In the genomic region with DNA sequence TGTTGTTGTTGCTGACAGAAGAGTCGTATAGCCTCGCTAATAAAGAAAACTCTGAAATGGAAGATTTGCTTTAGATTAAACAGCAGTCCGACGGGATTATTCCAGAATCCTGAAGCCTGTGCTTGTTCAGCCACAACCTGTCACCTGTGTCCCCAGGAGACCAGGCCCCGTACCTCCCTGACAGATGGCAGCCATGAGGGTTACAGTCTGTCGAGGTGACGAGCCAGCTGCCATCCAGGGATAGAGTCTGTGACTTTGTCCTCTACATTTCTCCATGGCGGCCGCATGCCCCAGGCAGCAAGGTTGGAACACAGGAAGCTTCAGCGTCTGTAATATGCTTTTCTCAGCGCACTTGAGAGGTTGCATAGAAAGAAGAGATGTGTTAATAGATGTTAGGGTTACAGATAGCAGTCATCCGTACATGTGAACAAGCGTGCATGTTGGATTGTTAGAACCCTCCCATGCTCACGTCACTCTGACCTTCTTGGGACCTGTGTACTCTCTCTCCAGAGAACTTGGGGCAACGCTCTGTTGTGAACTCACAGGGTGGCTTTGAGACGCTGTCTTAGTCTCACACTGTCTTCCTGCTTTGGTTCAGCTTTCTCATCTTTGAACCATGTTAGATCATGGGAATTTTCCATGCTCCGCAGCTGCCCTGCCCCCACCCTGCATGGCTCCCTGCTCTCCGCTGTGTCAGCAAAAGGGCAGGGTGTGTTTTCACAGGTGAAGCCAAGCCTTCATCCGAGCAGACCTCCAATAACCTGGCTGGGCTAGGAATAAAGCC, we compare ENCODE assay signal across 9 mouse cellular contexts.
A peak's percentile ranks its signal among the peaks of the same experiment; 100 is the strongest.
DNase-seq lines count a peak whose midpoint lies in the region; ATAC-seq lines count a peak whose summit lies in the region.
"Had no signal": no experiment of that assay in that cellular context is flagged by ENCODE, and none has a peak within 500 bp of the region (broad histone marks: within the 10 kb centered on the region; RNA-seq: fewer than 3 reads in every experiment).

No protein-coding gene starts in this region.

- H3K27ac ChIP-seq in kidney, embryonic 14.5 days (ENCODE audit: low read depth, low read length) = peak overlapping the region; percentile 62; the same call in 1 of the 2 replicates
- H3K27ac ChIP-seq: liver, embryonic 12.5 days had no signal

- H3K9me3 ChIP-seq in kidney, embryonic 14.5 days (ENCODE audit: control insufficient read depth, low read length) = no peaks in the 10 kb centered on the region
- H3K9me3 ChIP-seq: liver, embryonic 12.5 days had no signal

- no peak overlapping the region for H3K9ac ChIP-seq in kidney, embryonic 14.5 days (ENCODE audit: low read depth, low read length)
- H3K9ac ChIP-seq: liver, embryonic 12.5 days had no signal

- peak; percentile 17 for DNase-seq in embryo, embryonic 10.5 days (ENCODE audit: low spot score)
- no peak for DNase-seq in embryo, embryonic 10 days (ENCODE audit: low spot score)
- DNase-seq in urinary bladder, postnatal 14 days (ENCODE audit: low spot score) = peak; percentile 22
- DNase-seq in urinary bladder, adult 18-20 months (ENCODE audit: low spot score in 2 of 2) = no peak
- DNase-seq in layer of hippocampus, adult 8-10 months (ENCODE audit: low spot score in 2 of 2) = no peak
- no peak for DNase-seq in left cerebral cortex, postnatal 14 days (ENCODE audit: low spot score in 2 of 2)
- no peak for DNase-seq in adrenal gland, adult (ENCODE audit: inconsistent age in 2 of 2, low spot score in 1 of 2)

- peaks cover 8% of the 10 kb centered on the region; the same call in 1 of the 2 replicates for H3K36me3 ChIP-seq in kidney, embryonic 14.5 days (ENCODE audit: control insufficient read depth, insufficient read depth, low read length)

- no peak overlapping the region for H3K4me2 ChIP-seq in kidney, embryonic 14.5 days (replicated peaks; ENCODE audit: low read depth, low read length)
- H3K4me2 ChIP-seq: liver, embryonic 12.5 days had no signal

- 56% methylated on average over 19 of the region's 19 CpGs for WGBS in kidney, embryonic 14.5 days

- H3K4me3 ChIP-seq in kidney, embryonic 14.5 days (ENCODE audit: low read length) = no peak overlapping the region
- H3K4me3 ChIP-seq: liver, embryonic 12.5 days had no signal

- intact Hi-C loops in left cerebral cortex, postnatal 14 days (cut with DNase I) = no loop called here

- peaks cover 16% of the 10 kb centered on the region for H3K4me1 ChIP-seq in kidney, embryonic 14.5 days (ENCODE audit: control insufficient read depth, insufficient read depth, low read length)
- H3K4me1 ChIP-seq: liver, embryonic 12.5 days had no signal

- H3K27me3 ChIP-seq in kidney, embryonic 14.5 days (ENCODE audit: control insufficient read depth, insufficient read depth, low read length) = no peaks in the 10 kb centered on the region
- H3K27me3 ChIP-seq: liver, embryonic 12.5 days had no signal

- peak; percentile 66; the same call in 1 of the 2 replicates for ATAC-seq in kidney, embryonic 14.5 days (ENCODE audit: low FRiP score, low TSS enrichment)
- ATAC-seq: liver, embryonic 12.5 days had no signal

Comparison
In these comparisons a context has a peak if more than half of its experiments do, and no peak if none do; other contexts are left out.
1. DNase-seq: peak in embryo, embryonic 10.5 days (single experiment) and urinary bladder, postnatal 14 days (single experiment); none in embryo, embryonic 10 days (single experiment), urinary bladder, adult 18-20 months (0 of 2), layer of hippocampus, adult 8-10 months (0 of 2), left cerebral cortex, postnatal 14 days (0 of 2) and adrenal gland, adult (0 of 2).